Mouse (Mus musculus): ENCODE results near the gene Glod4. TPM values are rescaled to one million over a fixed set of nuclear protein-coding genes. Genes with fewer than 3 reads are reported as not detected.

The Glod4 gene
- polyA plus RNA-seq, 1 experiment from 2014 or later, result 151 TPM

DNA sequence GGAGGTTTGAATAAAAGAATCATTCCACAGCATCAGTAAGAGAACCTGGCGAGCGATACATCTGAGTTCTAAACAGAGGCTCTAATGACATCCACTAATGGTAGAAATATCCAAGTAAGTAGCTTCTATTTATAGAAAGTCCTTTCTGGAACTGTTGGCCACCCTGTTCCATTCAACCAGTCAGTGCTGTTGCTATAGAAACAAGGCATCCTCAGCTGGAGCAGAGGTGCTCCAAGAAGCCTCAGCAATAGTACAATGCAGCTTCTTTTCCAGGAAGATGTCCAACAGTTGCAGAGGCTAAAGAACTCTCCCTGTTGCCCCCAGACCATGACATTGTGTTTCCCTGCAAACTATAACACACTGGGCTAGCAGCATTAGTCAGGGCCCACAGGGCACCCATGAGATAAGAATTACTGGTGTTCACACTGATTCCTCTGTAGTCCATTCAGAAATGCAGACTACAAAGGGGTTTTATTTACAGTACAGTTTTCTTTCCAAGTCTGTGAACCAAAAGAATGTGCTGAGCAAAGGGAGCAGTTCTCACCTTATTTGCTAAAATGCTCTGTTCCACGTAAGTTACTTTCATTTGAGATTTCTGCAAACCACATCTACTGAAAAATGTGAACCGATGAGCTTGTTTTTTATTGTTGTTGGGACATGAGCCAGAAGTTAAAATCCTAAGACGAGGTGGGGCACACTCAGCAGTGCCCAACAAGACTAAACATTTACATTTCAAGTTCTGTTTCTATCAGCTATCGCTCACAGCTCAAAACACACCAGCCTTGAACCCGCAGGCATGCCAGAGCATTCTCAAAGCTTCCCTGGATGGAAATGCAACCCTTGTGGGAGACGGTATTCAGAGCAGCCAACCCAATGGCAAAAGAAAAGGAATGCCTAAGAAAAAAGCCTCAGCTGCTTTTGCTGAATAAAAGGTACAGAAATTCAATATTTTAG lies 95.2 kb downstream of the Glod4 start:
- in situ Hi-C loops (cut with MboI; ENCODE audit: low pct_unique_long_range_greater_than_20kb), result no loop called here
- no peak for TF ChIP-seq CTCF (IDR thresholded peaks at IDR 0.05)
- ChIA-PET POLR2A (no interaction called here), CTCF (interaction anchor here (0.9 to 2.5 kb wide), 5 partner anchors 10 to 28 kb away, joined by 3 to 10 read pairs (median 3); no protein-coding TSS in a partner anchor)
- DNase-seq (ENCODE audit: low read depth, low spot score), result no peak
- no peaks in the 10 kb centered on the region for H3K27me3 ChIP-seq
- ATAC-seq, result peak; percentile 44

GRCm38 (mm10) chr11:76146187-76147010 lies 97.1 kb downstream of the Glod4 start:
- ChIA-PET CTCF (interaction anchor here (2.5 kb wide), 1 partner anchor 12 kb away, joined by 10 read pairs; no protein-coding TSS in a partner anchor), POLR2A (no interaction called here)
- ATAC-seq (no peak), DNase-seq (ENCODE audit: low read depth, low spot score) (no peak)
- TF ChIP-seq CTCF (IDR thresholded peaks at IDR 0.05), result no peak
- no peaks in the 10 kb centered on the region for H3K27me3 ChIP-seq
- in situ Hi-C loops (cut with MboI; ENCODE audit: low pct_unique_long_range_greater_than_20kb), result no loop called here

- no peak for DNase-seq (ENCODE audit: low read depth, low spot score)
- POLR2A ChIA-PET, result no interaction called here
- in situ Hi-C loops (cut with MboI; ENCODE audit: low pct_unique_long_range_greater_than_20kb), result no loop called here
- CTCF ChIA-PET, result interaction anchor here (0.9 kb wide), 1 partner anchor 14 kb away, joined by 4 read pairs; no protein-coding TSS in a partner anchor
- TF ChIP-seq CTCF (IDR thresholded peaks at IDR 0.05), result no peak
- no peaks in the 10 kb centered on the region for H3K27me3 ChIP-seq
- ATAC-seq, result no peak
Measured at GRCm38 (mm10) chr11:76145169-76145568, 98.4 kb downstream of the Glod4 start.

- H3K27me3 ChIP-seq, result no peaks in the 10 kb centered on the region
- DNase-seq (ENCODE audit: low read depth, low spot score) (no peak), ATAC-seq (no peak)
- ChIA-PET POLR2A (no interaction called here), CTCF (interaction anchor here (0.9 kb wide), 1 partner anchor 13 kb away, joined by 4 read pairs; no protein-coding TSS in a partner anchor)
- no peak for TF ChIP-seq CTCF (IDR thresholded peaks at IDR 0.05)
- in situ Hi-C loops (cut with MboI; ENCODE audit: low pct_unique_long_range_greater_than_20kb), result no loop called here
Measured at GRCm38 (mm10) chr11:76144386-76144785, 99.1 kb downstream of the Glod4 start.

GRCm38 (mm10) chr11:76137996-76138395 lies 105.5 kb downstream of the Glod4 start:
- no peaks in the 10 kb centered on the region for H3K27me3 ChIP-seq
- DNase-seq (ENCODE audit: low read depth, low spot score), result no peak
- CTCF ChIA-PET, result no interaction called here
- no peak for TF ChIP-seq CTCF (IDR thresholded peaks at IDR 0.05)
- no peak for ATAC-seq
- POLR2A ChIA-PET, result no interaction called here
- in situ Hi-C loops (cut with MboI; ENCODE audit: low pct_unique_long_range_greater_than_20kb), result no loop called here

DNA sequence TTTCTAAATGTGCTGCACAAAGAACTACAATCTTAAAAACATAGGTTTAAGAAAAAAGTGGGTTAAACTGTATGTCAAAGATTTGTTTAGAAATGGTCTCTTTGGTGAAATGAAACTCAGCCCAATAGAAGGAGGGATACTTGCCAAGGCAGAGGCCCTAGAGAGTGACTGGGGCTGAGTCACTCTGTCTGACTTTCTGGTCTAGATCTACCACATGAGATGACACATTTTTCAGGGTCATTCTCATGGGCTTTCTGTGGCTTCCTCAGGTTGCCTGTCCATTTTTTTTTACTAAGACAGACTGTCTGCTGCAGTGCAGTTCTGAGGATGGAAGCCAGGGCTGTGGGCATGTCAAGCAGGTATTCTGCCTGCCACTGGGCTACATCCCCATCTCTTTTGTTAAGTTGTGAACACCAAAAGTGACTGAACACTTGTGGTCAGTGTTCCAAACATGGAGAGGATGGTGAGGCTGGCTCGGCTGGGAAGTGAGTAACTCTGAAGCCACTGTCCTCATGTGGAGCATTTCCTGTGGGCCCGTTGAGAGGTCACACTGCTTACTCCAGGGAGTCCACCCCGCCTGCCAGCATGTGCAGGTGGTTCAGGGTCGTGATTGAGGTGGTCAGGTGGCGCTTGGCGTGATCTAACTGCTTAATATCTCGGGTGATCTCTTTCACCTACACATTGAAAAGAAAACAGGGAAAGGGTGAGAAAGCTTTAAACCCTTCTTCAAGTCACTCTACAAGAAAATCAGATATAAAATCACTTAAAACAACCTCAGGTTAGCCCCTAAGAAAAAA lies 107.7 kb downstream of the Glod4 start:
- TF ChIP-seq CTCF (IDR thresholded peaks at IDR 0.05), result no peak
- POLR2A ChIA-PET, result interaction anchor here (1.4 kb wide), 1 partner anchor 33 kb away, joined by 3 read pairs; no protein-coding TSS in a partner anchor
- ATAC-seq, result no peak
- CTCF ChIA-PET, result no interaction called here
- in situ Hi-C loops (cut with MboI; ENCODE audit: low pct_unique_long_range_greater_than_20kb), result no loop called here
- H3K27me3 ChIP-seq, result no peaks in the 10 kb centered on the region
- no peak for DNase-seq (ENCODE audit: low read depth, low spot score)

DNA sequence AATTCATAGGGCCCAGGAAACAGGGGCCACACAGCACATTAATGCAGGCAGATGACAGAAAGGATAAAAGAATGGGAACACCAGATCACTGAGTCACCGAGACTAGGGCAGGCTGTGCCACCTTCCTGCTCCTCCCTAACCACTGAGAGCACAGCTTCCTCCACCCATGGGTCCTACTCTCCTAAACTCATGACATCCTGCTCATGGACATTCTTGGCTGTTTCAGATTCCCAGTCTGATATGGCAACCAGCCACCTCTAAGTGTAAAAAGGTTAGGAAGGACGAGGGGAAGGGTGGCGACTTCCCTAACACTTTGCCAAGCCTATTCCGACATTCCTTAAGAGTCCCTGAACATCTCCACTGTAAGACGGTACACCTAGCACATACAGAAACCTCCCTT lies 112.7 kb downstream of the Glod4 start:
- ATAC-seq (no peak), DNase-seq (ENCODE audit: low read depth, low spot score) (no peak)
- in situ Hi-C loops (cut with MboI; ENCODE audit: low pct_unique_long_range_greater_than_20kb), result no loop called here
- CTCF ChIA-PET, result interaction anchor here (1.2 to 1.7 kb wide), 2 partner anchors 14 to 42 kb away, joined by 3 to 4 read pairs; no protein-coding TSS in a partner anchor
- TF ChIP-seq CTCF (IDR thresholded peaks at IDR 0.05), result no peak
- POLR2A ChIA-PET, result no interaction called here
- H3K27me3 ChIP-seq, result no peaks in the 10 kb centered on the region

GRCm38 (mm10) chr11:76125386-76125785 lies 118.1 kb downstream of the Glod4 start:
- POLR2A ChIA-PET, result no interaction called here
- TF ChIP-seq CTCF (IDR thresholded peaks at IDR 0.05), result no peak
- no peaks in the 10 kb centered on the region for H3K27me3 ChIP-seq
- CTCF ChIA-PET, result no interaction called here
- in situ Hi-C loops (cut with MboI; ENCODE audit: low pct_unique_long_range_greater_than_20kb), result no loop called here
- ATAC-seq (no peak), DNase-seq (ENCODE audit: low read depth, low spot score) (no peak)

DNA sequence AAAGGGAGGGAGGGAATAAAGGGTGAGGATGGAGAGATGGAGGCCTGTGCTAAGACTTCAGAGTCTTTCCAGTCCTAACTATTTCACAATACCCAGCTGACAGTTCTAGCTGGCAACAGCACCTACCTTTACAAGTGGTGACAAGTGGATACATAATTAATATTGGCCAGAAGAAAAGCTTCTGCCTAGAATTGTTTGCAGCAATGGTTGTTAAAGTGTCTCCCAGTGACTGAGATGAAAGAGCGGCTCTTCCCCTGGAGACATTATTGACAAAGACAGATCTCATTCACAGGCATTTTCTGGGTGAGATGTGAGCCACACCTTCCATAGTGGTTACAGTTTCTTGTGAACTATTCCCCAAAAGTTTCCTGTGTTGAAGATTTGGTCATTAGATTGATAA lies 120.0 kb downstream of the Glod4 start:
- no peaks in the 10 kb centered on the region for H3K27me3 ChIP-seq
- ATAC-seq, result no peak
- no peak for DNase-seq (ENCODE audit: low read depth, low spot score)
- CTCF ChIA-PET, result no interaction called here
- POLR2A ChIA-PET, result no interaction called here
- TF ChIP-seq CTCF (IDR thresholded peaks at IDR 0.05), result no peak
- in situ Hi-C loops (cut with MboI; ENCODE audit: low pct_unique_long_range_greater_than_20kb), result no loop called here

DNA sequence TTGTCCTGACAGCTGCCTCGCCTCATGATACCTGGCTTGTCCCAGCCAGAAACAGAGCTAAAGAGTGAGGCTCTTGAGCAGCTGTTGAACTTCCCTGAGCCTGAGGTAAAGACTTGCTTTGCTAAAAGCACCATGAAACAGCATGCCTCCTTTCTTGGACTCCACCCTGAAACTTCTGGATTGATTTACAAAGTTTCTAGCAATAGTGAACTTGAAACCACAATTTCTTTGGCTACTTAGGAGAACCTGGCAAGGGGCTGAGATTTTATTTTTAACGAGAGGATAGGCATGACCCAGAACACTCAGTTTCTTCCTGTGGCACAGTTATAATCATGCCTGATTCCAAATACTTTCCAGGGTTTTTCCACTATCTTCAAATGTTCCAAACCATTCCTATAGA lies 121.0 kb downstream of the Glod4 start:
- TF ChIP-seq CTCF (IDR thresholded peaks at IDR 0.05), result no peak
- ChIA-PET CTCF (no interaction called here), POLR2A (no interaction called here)
- in situ Hi-C loops (cut with MboI; ENCODE audit: low pct_unique_long_range_greater_than_20kb), result no loop called here
- ATAC-seq, result no peak
- H3K27me3 ChIP-seq, result no peaks in the 10 kb centered on the region
- DNase-seq (ENCODE audit: low read depth, low spot score), result no peak

Data from Patski (cell line).